Mouse (Mus musculus) liver, embryonic 11.5 days (tissue): ENCODE data around the gene Nol10. TPM values are rescaled to one million over a fixed set of nuclear protein-coding genes. Genes with fewer than 3 reads are reported as not detected.

Experiments used
- ATAC-seq: fragments of 200-750 bp; cut with Nextera tagmentation; replicated peaks from 2 replicates; pipeline ENCODE4 v1.8.0; 2017; ENCODE audit warnings: moderate number of reproducible peaks, mild to moderate bottlenecking, moderate TSS enrichment, moderate library complexity; ENCODE audit not compliant: low FRiP score
- DNase-seq: peaks from one replicate; pipeline ENCODE4 v3.0.0-alpha.2; 2017; ENCODE audit warnings: low spot score
- H3K27ac ChIP-seq: fragments of 300-500 bp; sonication (generic); 2 replicates; pipeline ENCODE4 v1.5.1; 2014; ENCODE audit warnings: mild to moderate bottlenecking, low read depth, low read length, control low read depth
- H3K27me3 ChIP-seq: fragments of 300-500 bp; sonication (generic); replicated peaks from 2 replicates; pipeline ENCODE4 v1.6.1; 2014; ENCODE audit warnings: low read length, mixed read lengths; ENCODE audit not compliant: control insufficient read depth, insufficient read depth
- H3K36me3 ChIP-seq: fragments of 300-500 bp; sonication (generic); 2 replicates; pipeline ENCODE4 v1.6.1; 2014; ENCODE audit warnings: mild to moderate bottlenecking, low read length, moderate library complexity, mixed read lengths; ENCODE audit not compliant: control insufficient read depth, insufficient read depth
- H3K4me1 ChIP-seq: fragments of 300-500 bp; sonication (generic); replicated peaks from 2 replicates; pipeline ENCODE4 v1.6.1; 2014; ENCODE audit warnings: low read length, mixed read lengths; ENCODE audit not compliant: control insufficient read depth, insufficient read depth
- H3K4me2 ChIP-seq: fragments of 300-500 bp; sonication (generic); 2 replicates; pipeline ENCODE4 v1.6.1; 2014; ENCODE audit warnings: mild to moderate bottlenecking, control low read depth, moderate library complexity
- H3K4me3 ChIP-seq: fragments of 300-500 bp; sonication (generic); 2 replicates; pipeline ENCODE4 v1.5.1; 2014; ENCODE audit warnings: low read depth, low read length, control low read depth
- H3K9ac ChIP-seq: fragments of 300-500 bp; sonication (generic); 2 replicates; pipeline ENCODE4 v1.6.1; 2014; ENCODE audit warnings: low read depth, low read length, control low read depth
- H3K9me3 ChIP-seq: fragments of 300-500 bp; sonication (generic); 2 replicates; pipeline ENCODE4 v1.6.1; 2016; ENCODE audit warnings: low read length, inconsistent platforms, mixed read lengths; ENCODE audit not compliant: control insufficient read depth
- WGBS: fragments of 180-500 bp; shearing (Covaris S2); extraction: QIAGEN DNeasy Blood & Tissue Kit; methylation state at CpG from one replicate; pipeline ENCODE4 v1.1.7; 2014; 5-methylcytosine and 5-hydroxymethylcytosine counted together
- microRNA-seq: library from miRNA; unstranded; fragments of <30 nt; microRNA quantifications from one replicate; pipeline ENCODE4, GENCODE M21; 2017; ENCODE audit warnings: borderline number of aligned reads
- polyA plus RNA-seq: library from polyadenylated mRNA; unstranded; fragments of >200 nt; fragmentation: Nextera tagmentation; extraction: Ambion mirVana; gene quantifications from 2 replicates; pipeline ENCODE4 v1.2.1, GENCODE M21; 2014

Gene Nol10
- polyA plus RNA-seq, 1 experiment from 2014 or later, result 37.8 TPM

DNA sequence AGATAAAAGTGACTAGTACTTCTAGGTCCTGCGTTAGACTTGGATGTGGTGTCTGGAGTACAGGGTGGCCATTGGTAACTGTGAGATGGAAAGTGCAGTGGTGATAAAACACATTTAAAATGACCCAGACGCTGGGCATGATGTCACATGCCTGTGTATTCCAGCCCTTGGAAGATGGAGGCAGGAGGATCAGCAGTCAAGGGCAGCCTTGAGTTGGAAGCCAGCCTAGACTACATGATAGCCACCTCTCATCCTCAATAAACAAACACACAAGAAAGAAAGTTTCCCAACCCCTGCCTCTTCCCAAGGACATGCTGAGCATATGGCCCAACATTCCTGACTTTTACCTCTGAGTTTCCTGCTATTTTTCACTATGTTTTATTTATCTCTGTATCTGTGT, 130.6 kb downstream of the Nol10 start:
- WGBS, result 80% methylated on average over 2 of the region's 2 CpGs
- Histone ChIP-seq H3K36me3 (no peaks in the 10 kb centered on the region), H3K4me3 (no peak overlapping the region), H3K4me2 (no peak overlapping the region), H3K9ac (no peak overlapping the region), H3K27ac (no peak overlapping the region), H3K27me3 (no peaks in the 10 kb centered on the region), H3K9me3 (no peaks in the 10 kb centered on the region), H3K4me1 (no peaks in the 10 kb centered on the region)
- DNase-seq (peak; percentile 15), ATAC-seq (no peak)

Small RNA genes within 50 kb of the gene (microRNA-seq; reads per million reads assigned to microRNA genes)
- 28.9 reads per million, percentile 35 among the genes with 10 or more reads in this experiment for gene Mir3066

Other genes starting within 250 kb of the Nol10 start
- gene Kcnf1, start 171.6 kb upstream of the Nol10 start, polyA plus RNA-seq, result 0.53 and 0.82 TPM in 2 replicates
- gene Pdia6, start 81.9 kb upstream of the Nol10 start, polyA plus RNA-seq, result 476 and 508 TPM in 2 replicates
- gene Atp6v1c2, start 19.1 kb upstream of the Nol10 start, polyA plus RNA-seq, result 0.43 TPM in 1 of 2 replicates, not detected in the other
- gene Odc1, start 196.3 kb downstream of the Nol10 start, polyA plus RNA-seq, result 446 and 497 TPM in 2 replicates